Mouse (Mus musculus): ENCODE data around the gene Rpl9. TPM values are rescaled to one million over a fixed set of nuclear protein-coding genes. Genes with fewer than 3 reads are reported as not detected.

The Rpl9 gene
- polyA plus RNA-seq, 1 experiment = 364 TPM

- WGBS = 86% methylated on average over 26 of the region's 26 CpGs
- Histone ChIP-seq H3K27ac (ENCODE audit: control insufficient read depth, insufficient read depth, low read length) (no peak overlapping the region), H3K27me3 (ENCODE audit: control insufficient read depth, insufficient read depth, low read length) (no peaks in the 10 kb centered on the region), H3K4me3 (ENCODE audit: control insufficient read depth, insufficient read depth, low read length) (no peak overlapping the region), H3K4me1 (replicated peaks; ENCODE audit: control insufficient read depth, insufficient read depth, low read length) (no peaks in the 10 kb centered on the region), H3K36me3 (ENCODE audit: control insufficient read depth, insufficient read depth, low read length) (peaks cover 8% of the 10 kb centered on the region; the same call in 1 of the 2 replicates)
- DNase-seq = no peak
- TF ChIP-seq POLR2A (IDR thresholded peaks at IDR 0.05; ENCODE audit: control insufficient read depth, extremely low read depth, insufficient read depth, low read length, poor library complexity) (no peak), CTCF (IDR thresholded peaks at IDR 0.05; ENCODE audit: borderline replicate concordance, control insufficient read depth, extremely low read depth, insufficient read depth, low read length, poor library complexity) (no peak)
These were observed 24.6 kb upstream of the Rpl9 start for GRCm38 (mm10) chr5:65415653-65416458.

GRCm38 (mm10) chr5:65407989-65408388 lies 16.7 kb upstream of the Rpl9 start:
- Histone ChIP-seq H3K4me1 (replicated peaks; ENCODE audit: control insufficient read depth, insufficient read depth, low read length) (no peaks in the 10 kb centered on the region), H3K27me3 (ENCODE audit: control insufficient read depth, insufficient read depth, low read length) (no peaks in the 10 kb centered on the region), H3K36me3 (ENCODE audit: control insufficient read depth, insufficient read depth, low read length) (peaks cover 23% of the 10 kb centered on the region), H3K4me3 (ENCODE audit: control insufficient read depth, insufficient read depth, low read length) (no peak overlapping the region), H3K27ac (ENCODE audit: control insufficient read depth, insufficient read depth, low read length) (no peak overlapping the region)
- TF ChIP-seq CTCF (IDR thresholded peaks at IDR 0.05; ENCODE audit: borderline replicate concordance, control insufficient read depth, extremely low read depth, insufficient read depth, low read length, poor library complexity) (no peak), POLR2A (IDR thresholded peaks at IDR 0.05; ENCODE audit: control insufficient read depth, extremely low read depth, insufficient read depth, low read length, poor library complexity) (no peak)
- whole genome bisulfite sequencing = 98% methylated on average over 12 of the region's 12 CpGs
- no peak for DNase-seq

GRCm38 (mm10) chr5:65401251-65401994 lies 10.2 kb upstream of the Rpl9 start:
- peak; percentile 38; the same call in 1 of the 2 replicates for TF ChIP-seq CTCF (IDR thresholded peaks at IDR 0.05; ENCODE audit: borderline replicate concordance, control insufficient read depth, extremely low read depth, insufficient read depth, low read length, poor library complexity)
- no peak for TF ChIP-seq POLR2A (IDR thresholded peaks at IDR 0.05; ENCODE audit: control insufficient read depth, extremely low read depth, insufficient read depth, low read length, poor library complexity)
- 25% methylated on average over 2 of the region's 2 CpGs for WGBS
- H3K4me3 ChIP-seq (ENCODE audit: control insufficient read depth, insufficient read depth, low read length) = no peak overlapping the region
- no peak overlapping the region for H3K27ac ChIP-seq (ENCODE audit: control insufficient read depth, insufficient read depth, low read length)
- no peaks in the 10 kb centered on the region for H3K27me3 ChIP-seq (ENCODE audit: control insufficient read depth, insufficient read depth, low read length)
- peaks cover 41% of the 10 kb centered on the region for H3K36me3 ChIP-seq (ENCODE audit: control insufficient read depth, insufficient read depth, low read length)
- no peaks in the 10 kb centered on the region for H3K4me1 ChIP-seq (replicated peaks; ENCODE audit: control insufficient read depth, insufficient read depth, low read length)
- peak; percentile 74 for DNase-seq

GRCm38 (mm10) chr5:65394425-65394824 lies 3.2 kb upstream of the Rpl9 start:
- WGBS = 95% methylated on average over 7 of the region's 7 CpGs
- H3K27ac ChIP-seq (ENCODE audit: control insufficient read depth, insufficient read depth, low read length) = no peak overlapping the region
- H3K27me3 ChIP-seq (ENCODE audit: control insufficient read depth, insufficient read depth, low read length) = no peaks in the 10 kb centered on the region
- DNase-seq = no peak
- TF ChIP-seq POLR2A (IDR thresholded peaks at IDR 0.05; ENCODE audit: control insufficient read depth, extremely low read depth, insufficient read depth, low read length, poor library complexity) = no peak
- no peak for TF ChIP-seq CTCF (IDR thresholded peaks at IDR 0.05; ENCODE audit: borderline replicate concordance, control insufficient read depth, extremely low read depth, insufficient read depth, low read length, poor library complexity)
- no peak overlapping the region for H3K4me3 ChIP-seq (ENCODE audit: control insufficient read depth, insufficient read depth, low read length)
- H3K36me3 ChIP-seq (ENCODE audit: control insufficient read depth, insufficient read depth, low read length) = peaks cover 30% of the 10 kb centered on the region
- peaks cover 4% of the 10 kb centered on the region for H3K4me1 ChIP-seq (replicated peaks; ENCODE audit: control insufficient read depth, insufficient read depth, low read length)

- no peak overlapping the region; the same call in 1 of the 2 replicates for H3K27ac ChIP-seq (ENCODE audit: control insufficient read depth, insufficient read depth, low read length)
- no peak for TF ChIP-seq POLR2A (IDR thresholded peaks at IDR 0.05; ENCODE audit: control insufficient read depth, extremely low read depth, insufficient read depth, low read length, poor library complexity)
- H3K36me3 ChIP-seq (ENCODE audit: control insufficient read depth, insufficient read depth, low read length) = peaks cover 32% of the 10 kb centered on the region
- no peak for DNase-seq
- peak overlapping the region; percentile 71 for H3K4me3 ChIP-seq (ENCODE audit: control insufficient read depth, insufficient read depth, low read length)
- 2% methylated on average over 12 of the region's 12 CpGs for WGBS
- H3K27me3 ChIP-seq (ENCODE audit: control insufficient read depth, insufficient read depth, low read length) = no peaks in the 10 kb centered on the region
- peaks cover 4% of the 10 kb centered on the region for H3K4me1 ChIP-seq (replicated peaks; ENCODE audit: control insufficient read depth, insufficient read depth, low read length)
These were observed 509 bp upstream of the Rpl9 start for GRCm38 (mm10) chr5:65391753-65392152.

- no peak overlapping the region for H3K4me3 ChIP-seq (ENCODE audit: control insufficient read depth, insufficient read depth, low read length)
- peaks cover 25% of the 10 kb centered on the region for H3K36me3 ChIP-seq (ENCODE audit: control insufficient read depth, insufficient read depth, low read length)
- H3K4me1 ChIP-seq (replicated peaks; ENCODE audit: control insufficient read depth, insufficient read depth, low read length) = peaks cover 4% of the 10 kb centered on the region
- H3K27me3 ChIP-seq (ENCODE audit: control insufficient read depth, insufficient read depth, low read length) = no peaks in the 10 kb centered on the region
- no peak overlapping the region for H3K27ac ChIP-seq (ENCODE audit: control insufficient read depth, insufficient read depth, low read length)
- WGBS = 90% methylated on average over 6 of the region's 6 CpGs
- TF ChIP-seq POLR2A (IDR thresholded peaks at IDR 0.05; ENCODE audit: control insufficient read depth, extremely low read depth, insufficient read depth, low read length, poor library complexity) (no peak), CTCF (IDR thresholded peaks at IDR 0.05; ENCODE audit: borderline replicate concordance, control insufficient read depth, extremely low read depth, insufficient read depth, low read length, poor library complexity) (no peak)
- no peak for DNase-seq
These were observed 4.0 kb downstream of the Rpl9 start for GRCm38 (mm10) chr5:65387008-65387867.
